ENCODE assay signal across 13 mouse cellular contexts in genomic region chr13:37510511-37510910, GRCm38 (mm10).
A peak's percentile ranks its signal among the peaks of the same experiment; 100 is the strongest.
DNase-seq lines count a peak whose midpoint lies in the region; ATAC-seq lines count a peak whose summit lies in the region.
"Had no signal": no experiment of that assay in that cellular context is flagged by ENCODE, and none has a peak within 500 bp of the region (broad histone marks: within the 10 kb centered on the region; RNA-seq: fewer than 3 reads in every experiment).

No protein-coding gene starts in this region.

- no peaks in the 10 kb centered on the region; the same call in 1 of the 2 replicates for H3K27me3 ChIP-seq in limb, embryonic 12.5 days
- peaks cover 6% of the 10 kb centered on the region; the same call in 1 of the 2 replicates for H3K27me3 ChIP-seq in limb, embryonic 10.5 days (ENCODE audit: low read depth, poor library complexity, severe bottlenecking)
- H3K27me3 ChIP-seq: liver, embryonic 15.5 days had no signal

- H3K4me2 ChIP-seq in limb, embryonic 12.5 days: no peak overlapping the region

- H3K4me3 ChIP-seq in limb, embryonic 12.5 days (replicated peaks): no peak overlapping the region
- H3K4me3 ChIP-seq in limb, embryonic 10.5 days: no peak overlapping the region
- H3K4me3 ChIP-seq: liver, embryonic 15.5 days had no signal

- 82% methylated on average over 6 of the region's 6 CpGs for WGBS in limb, embryonic 12.5 days
- WGBS in limb, embryonic 10.5 days: 89% methylated on average over 6 of the region's 6 CpGs

- no peak overlapping the region for H3K9ac ChIP-seq in limb, embryonic 12.5 days (replicated peaks)
- H3K9ac ChIP-seq: liver, embryonic 15.5 days had no signal

- peak; percentile 95 for DNase-seq in heart, adult 11 months
- DNase-seq in heart, adult 8-10 months (ENCODE audit: low spot score): no peak
- DNase-seq in limb, embryonic 10.5 days (ENCODE audit: low spot score): no peak
- DNase-seq in testis, postnatal 10 days (ENCODE audit: low spot score): peak; percentile 35
- DNase-seq in testis, postnatal 14 days (ENCODE audit: low spot score): no peak
- DNase-seq in thymus, postnatal 14 days: no peak
- DNase-seq in MN1 (ENCODE audit: low spot score): no peak
- DNase-seq: cerebellum, adult 18-20 months; gastrocnemius, postnatal 14 days had no signal

- no peak for ATAC-seq in limb, embryonic 12.5 days (ENCODE audit: insufficient number of reproducible peaks, insufficient read depth, low FRiP score, low TSS enrichment, low read depth)
- ATAC-seq: forebrain, embryonic 16.5 days; hindbrain, postnatal 0 days had no signal

- no peaks in the 10 kb centered on the region for H3K36me3 ChIP-seq in limb, embryonic 12.5 days
- H3K36me3 ChIP-seq in limb, embryonic 10.5 days: no peaks in the 10 kb centered on the region
- H3K36me3 ChIP-seq: liver, embryonic 15.5 days had no signal

- H3K4me1 ChIP-seq in limb, embryonic 12.5 days (replicated peaks): peaks cover 46% of the 10 kb centered on the region
- peaks cover 55% of the 10 kb centered on the region for H3K4me1 ChIP-seq in limb, embryonic 10.5 days

- H3K27ac ChIP-seq in limb, embryonic 12.5 days: 0 out of 2 replicates have a peak overlapping the region, but pooled peaks have one; percentile 66
- no peak overlapping the region for H3K27ac ChIP-seq in limb, embryonic 10.5 days
- H3K27ac ChIP-seq: hindbrain, postnatal 0 days had no signal

- H3K9me3 ChIP-seq in limb, embryonic 12.5 days: no peaks in the 10 kb centered on the region
- no peaks in the 10 kb centered on the region for H3K9me3 ChIP-seq in limb, embryonic 10.5 days (replicated peaks)
- H3K9me3 ChIP-seq: liver, embryonic 15.5 days had no signal

Comparison
In these comparisons a context has a peak if more than half of its experiments do, and no peak if none do; other contexts are left out.
1. DNase-seq: peak in heart, adult 11 months (single experiment) and testis, postnatal 10 days (single experiment); none in heart, adult 8-10 months (single experiment), limb, embryonic 10.5 days (single experiment), testis, postnatal 14 days (single experiment), thymus, postnatal 14 days (single experiment) and MN1 (single experiment).